Mouse (Mus musculus) MEL (cell line): ENCODE results near the gene Frmd4a. TPM values are rescaled to one million over a fixed set of nuclear protein-coding genes. Genes with fewer than 3 reads are reported as not detected.

Source experiments
- DNase-seq: peaks from one replicate; pipeline ENCODE4 v3.0.0; 2011; ENCODE audit warnings: low read depth, low spot score
- H3K27ac ChIP-seq: 2 replicates; pipeline ENCODE4 v1.5.1; 2012; ENCODE audit warnings: low read depth, mild to moderate bottlenecking, control low read depth, low read length, moderate library complexity; ENCODE audit not compliant: control insufficient read depth
- H3K27me3 ChIP-seq, 2 experiments: fragments of 150-350 bp in 1 of 2; sonication (generic) in 1 of 2; 2 replicates each; pipeline ENCODE4 v1.6.1; 2012; ENCODE audit warnings: low read length in 2 of 2, mild to moderate bottlenecking in 2 of 2, improper control_type of control experiment in 1 of 2, moderate library complexity in 1 of 2; ENCODE audit not compliant: insufficient read depth in 2 of 2, control insufficient read depth in 1 of 2
- H3K36me3 ChIP-seq, 2 experiments: 2 replicates each; pipeline ENCODE4 v1.6.1; 2012 to 2014; ENCODE audit warnings: low read length in 2 of 2, improper control_type of control experiment in 1 of 2, inconsistent platforms in 1 of 2, mild to moderate bottlenecking in 1 of 2; ENCODE audit not compliant: insufficient read depth in 2 of 2, control insufficient read depth in 1 of 2
- H3K4me1 ChIP-seq, 2 experiments: fragments of 150-350 bp in 1 of 2; sonication (generic) in 1 of 2; 2 replicates each; pipeline ENCODE4 v1.6.1; 2012; ENCODE audit warnings: low read length in 2 of 2, improper control_type of control experiment in 1 of 2, mild to moderate bottlenecking in 1 of 2; ENCODE audit not compliant: insufficient read depth in 2 of 2, control insufficient read depth in 1 of 2
- H3K4me3 ChIP-seq, 2 experiments: fragments of 150-350 bp in 1 of 2; sonication (generic) in 1 of 2; 2 replicates each; pipeline ENCODE4 v1.5.1; 2012; ENCODE audit warnings: low read depth in 2 of 2, low read length in 2 of 2, mild to moderate bottlenecking in 2 of 2, moderate library complexity in 2 of 2, control low read depth in 1 of 2, improper control_type of control experiment in 1 of 2; ENCODE audit not compliant: control insufficient read depth in 1 of 2, insufficient read depth in 1 of 2
- H3K79me2 ChIP-seq: 2 replicates; pipeline ENCODE4 v1.6.1; 2012; ENCODE audit warnings: mild to moderate bottlenecking, low read length, moderate library complexity; ENCODE audit not compliant: control insufficient read depth, poor library complexity, insufficient read depth
- H3K9ac ChIP-seq: 2 replicates; pipeline ENCODE4 v1.6.1; 2012; ENCODE audit warnings: low read depth, mild to moderate bottlenecking, control low read depth, low read length, moderate library complexity; ENCODE audit not compliant: control insufficient read depth, poor library complexity, severe bottlenecking
- H3K9me3 ChIP-seq: fragments of 150-350 bp; sonication (generic); replicated peaks from 2 replicates; pipeline ENCODE4 v1.6.1; 2012; ENCODE audit warnings: mild to moderate bottlenecking, low read length, improper control_type of control experiment, moderate library complexity; ENCODE audit not compliant: insufficient read depth
- CHD1 ChIP-seq: IDR thresholded peaks from 2 replicates; pipeline ENCODE4 v1.6.1; 2012; ENCODE audit warnings: low read depth, mild to moderate bottlenecking, inconsistent platforms, low read length, improper control_type of control experiment
- CHD2 ChIP-seq: IDR thresholded peaks from 2 replicates; pipeline ENCODE4 v1.6.1; 2011; ENCODE audit warnings: low read length, improper control_type of control experiment
- E2F4 ChIP-seq: IDR thresholded peaks from 2 replicates; pipeline ENCODE4 v1.6.1; 2011; ENCODE audit warnings: low read depth, low read length, improper control_type of control experiment, borderline replicate concordance
- ELF1 ChIP-seq: IDR thresholded peaks from 2 replicates; pipeline ENCODE4 v1.6.1; 2014; ENCODE audit warnings: low read depth, mild to moderate bottlenecking, inconsistent platforms, low read length, improper control_type of control experiment, moderate library complexity
- GABPA ChIP-seq: IDR thresholded peaks from 2 replicates; pipeline ENCODE4 v1.6.1; 2012; ENCODE audit warnings: low read depth, mild to moderate bottlenecking, inconsistent platforms, low read length, improper control_type of control experiment, moderate library complexity
- HCFC1 ChIP-seq: IDR thresholded peaks from 2 replicates; pipeline ENCODE4 v1.6.1; 2012; ENCODE audit warnings: low read depth, mild to moderate bottlenecking, inconsistent platforms, low read length, improper control_type of control experiment, moderate library complexity
- JUND ChIP-seq: IDR thresholded peaks from 2 replicates; pipeline ENCODE4 v1.6.1; 2011; ENCODE audit warnings: low read depth, mild to moderate bottlenecking, improper control_type of control experiment, low read length
- KAT2A ChIP-seq: conservative IDR thresholded peaks from 2 replicates; pipeline ENCODE4 v1.6.1; 2012; ENCODE audit warnings: low read depth, low read length, improper control_type of control experiment, inconsistent platforms
- MAX ChIP-seq: IDR thresholded peaks from 2 replicates; pipeline ENCODE4 v1.6.1; 2011; ENCODE audit warnings: low read length, improper control_type of control experiment
- MYB ChIP-seq: IDR thresholded peaks from 2 replicates; pipeline ENCODE4 v1.6.1; 2011; ENCODE audit warnings: mild to moderate bottlenecking, low read depth, low read length, improper control_type of control experiment
- MYC ChIP-seq: IDR thresholded peaks from 2 replicates; pipeline ENCODE4 v1.6.1; 2011; ENCODE audit warnings: low read depth, mild to moderate bottlenecking, low read length, improper control_type of control experiment, moderate library complexity
- NELFE ChIP-seq: IDR thresholded peaks from 2 replicates; pipeline ENCODE4 v1.6.1; 2011; ENCODE audit warnings: low read depth, low read length, improper control_type of control experiment
- POLR2A ChIP-seq, 2 experiments: IDR thresholded peaks; 2 replicates each; pipeline ENCODE4 v1.6.1; 2011 to 2012; ENCODE audit warnings: low read length in 2 of 2, mild to moderate bottlenecking in 2 of 2, control low read depth in 1 of 2, improper control_type of control experiment in 1 of 2, low read depth in 1 of 2, moderate library complexity in 1 of 2; ENCODE audit not compliant: control insufficient read depth in 1 of 2, insufficient read depth in 1 of 2, poor library complexity in 1 of 2
- POLR2AphosphoS2 ChIP-seq: IDR thresholded peaks from 2 replicates; pipeline ENCODE4 v1.6.1; 2011; ENCODE audit warnings: low read length, improper control_type of control experiment
- POLR2AphosphoS5 ChIP-seq: IDR thresholded peaks from 2 replicates; pipeline ENCODE4 v1.6.1; 2012; ENCODE audit warnings: low read depth, borderline replicate concordance, mild to moderate bottlenecking, inconsistent platforms, low read length, moderate library complexity, mixed read lengths
- TBP ChIP-seq: IDR thresholded peaks from 2 replicates; pipeline ENCODE4 v1.8.0; 2011; ENCODE audit warnings: low read depth, low read length, improper control_type of control experiment
- TCF12 ChIP-seq: IDR thresholded peaks from 2 replicates; pipeline ENCODE4 v1.6.1; 2014; ENCODE audit warnings: low read depth, mild to moderate bottlenecking, inconsistent platforms, low read length, improper control_type of control experiment, moderate library complexity
- UBTF ChIP-seq: IDR thresholded peaks from 2 replicates; pipeline ENCODE4 v1.6.1; 2012; ENCODE audit warnings: low read depth, mild to moderate bottlenecking, inconsistent platforms, low read length, improper control_type of control experiment, moderate library complexity, borderline replicate concordance; ENCODE audit not compliant: insufficient read depth
- USF2 ChIP-seq, 2 experiments: IDR thresholded peaks; 2 replicates each; pipeline ENCODE4 v1.6.1; 2011 to 2012; ENCODE audit warnings: improper control_type of control experiment in 2 of 2, low read length in 2 of 2, borderline replicate concordance in 1 of 2, inconsistent platforms in 1 of 2, low read depth in 1 of 2, mild to moderate bottlenecking in 1 of 2; ENCODE audit not compliant: insufficient read depth in 1 of 2
- ZC3H11A ChIP-seq: IDR thresholded peaks from 2 replicates; pipeline ENCODE4 v1.6.1; 2012; ENCODE audit warnings: low read depth, mild to moderate bottlenecking, inconsistent platforms, low read length, improper control_type of control experiment
- ZKSCAN1 ChIP-seq: IDR thresholded peaks from 2 replicates; pipeline ENCODE4 v1.6.1; 2012; ENCODE audit warnings: low read depth, mild to moderate bottlenecking, inconsistent platforms, low read length, improper control_type of control experiment, moderate library complexity
- ZMIZ1 ChIP-seq: IDR thresholded peaks from 2 replicates; pipeline ENCODE4 v1.6.1; 2012; ENCODE audit warnings: low read depth, mild to moderate bottlenecking, inconsistent platforms, low read length, improper control_type of control experiment, moderate library complexity
- polyA plus RNA-seq, 2 experiments: library from polyadenylated mRNA; stranded (reverse) in 1 of 2; unstranded in 1 of 2; fragments of >175 nt in 1 of 2; fragments of >200 nt in 1 of 2; gene quantifications; 2 replicates each; pipeline versions ENCODE4 v1.2.1 to v1.2.4; 2012; ENCODE audit warnings: low replicate concordance in 2 of 2, low read depth in 1 of 2; ENCODE audit not compliant: insufficient read length in 2 of 2, insufficient read depth in 1 of 2, missing spikeins in 1 of 2
- total RNA-seq: library from RNA; depleted of rRNA; stranded (reverse); fragments of 300-350 nt; gene quantifications from 2 replicates; pipeline ENCODE4 v1.2.3, GENCODE M21; 2012

Gene Frmd4a
- total and polyA plus RNA-seq, 3 experiments: 6.4 to 14.4 TPM; not detected in 1

GRCm38 (mm10) chr2:4557028-4557427 is 539.5 kb downstream of the Frmd4a start (continued):
- TF ChIP-seq ZMIZ1 (0 out of 2 replicates have a peak, but pooled peaks have one; percentile 44), MAX (peak; percentile 48; the same call in 1 of the 2 replicates), MYC (no peak), CHD1 (no peak), JUND (no peak), KAT2A (no peak), GABPA (no peak), UBTF (no peak), POLR2A (IDR thresholded peaks at IDR 0.05; ENCODE audit: control insufficient read depth in 1 of 2, insufficient read depth in 1 of 2, low read depth in 1 of 2, low read length in 2 of 2, poor library complexity in 1 of 2) (no peak), ELF1 (peak; percentile 63), NELFE (peak; percentile 35; the same call in 1 of the 2 replicates), TCF12 (peak; percentile 49; the same call in 1 of the 2 replicates), HCFC1 (no peak), TBP (no peak), E2F4 (no peak), CHD2 (no peak), ZC3H11A (no peak), USF2 (IDR thresholded peaks at IDR 0.05; ENCODE audit: borderline replicate concordance in 1 of 2, insufficient read depth in 1 of 2, low read depth in 1 of 2, low read length in 2 of 2) (no peak)

GRCm38 (mm10) chr2:4557466-4557865 is 539.9 kb downstream of the Frmd4a start:
- Histone ChIP-seq H3K36me3 (peaks cover 0 to 59% of the 10 kb centered on the region in 2 experiments; a peak in 2 of 4 replicates), H3K4me3 (peak overlapping the region; percentile 38 to 97; a peak in 3 of 4 replicates), H3K9me3 (no peaks in the 10 kb centered on the region), H3K9ac (peak overlapping the region; percentile 75), H3K4me1 (peaks cover 45 to 46% of the 10 kb centered on the region in 2 experiments), H3K79me2 (peaks cover 15% of the 10 kb centered on the region), H3K27ac (peak overlapping the region; percentile 95), H3K27me3 (no peaks in the 10 kb centered on the region)
- DNase-seq: peak; percentile 41
- no peak for TF ChIP-seq NELFE
- TF ChIP-seq MYB: no peak
- peak; percentile 3; the same call in 1 of the 2 replicates for TF ChIP-seq CHD1
- TF ChIP-seq POLR2AphosphoS5: no peak
- TF ChIP-seq ZKSCAN1: no peak
- TF ChIP-seq POLR2AphosphoS2: no peak
